Mouse (Mus musculus) heart, adult 2 months (tissue): ENCODE data around the gene Olfr560.

Source experiments
- CTCF ChIP-seq: fragments of 200-600 bp; IDR thresholded peaks from 2 replicates; pipeline ENCODE4 v1.8.1; 2022; ENCODE audit warnings: antibody characterized with exemption, mild to moderate bottlenecking, moderate library complexity
- EP300 ChIP-seq: fragments of 200-500 bp; IDR thresholded peaks from 2 replicates; pipeline ENCODE4 v1.6.1; 2011; ENCODE audit warnings: low read depth, low read length, control low read depth; ENCODE audit not compliant: insufficient read depth
- POLR2A ChIP-seq: fragments of 200-500 bp; IDR thresholded peaks from 2 replicates; pipeline ENCODE4 v1.6.1; 2011; ENCODE audit warnings: mild to moderate bottlenecking, low read depth, low read length, control low read depth; ENCODE audit not compliant: insufficient read depth

- TF ChIP-seq CTCF (no peak), POLR2A (no peak), EP300 (no peak)
Measured at GRCm38 (mm10) chr7:102718970-102719369, 40.2 kb downstream of the Olfr560 start, which contains the start of gene Olfr33.
